Mouse (Mus musculus) stomach, postnatal 0 days (tissue): ENCODE results near the gene Gng7. TPM values are rescaled to one million over a fixed set of nuclear protein-coding genes. Genes with fewer than 3 reads are reported as not detected.

Source experiments
- ATAC-seq: fragments of 200-750 bp; cut with Nextera tagmentation; 2 replicates; pipeline ENCODE4 v1.8.0; 2017; ENCODE audit not compliant: low FRiP score, low TSS enrichment
- DNase-seq: peaks from one replicate; pipeline ENCODE4 v3.0.0-alpha.2; 2016; ENCODE audit warnings: low spot score
- H3K27ac ChIP-seq: fragments of 300-500 bp; sonication (generic); replicated peaks from 2 replicates; pipeline ENCODE4 v1.5.1; 2014; ENCODE audit warnings: mild to moderate bottlenecking, control low read depth
- H3K27me3 ChIP-seq: fragments of 300-500 bp; sonication (generic); 2 replicates; pipeline ENCODE4 v1.6.1; 2014; ENCODE audit warnings: low read length; ENCODE audit not compliant: control insufficient read depth, insufficient read depth
- H3K36me3 ChIP-seq: fragments of 300-500 bp; sonication (generic); 2 replicates; pipeline ENCODE4 v1.6.1; 2014; ENCODE audit warnings: low read length, mixed read lengths; ENCODE audit not compliant: control insufficient read depth, insufficient read depth
- H3K4me1 ChIP-seq: fragments of 300-500 bp; sonication (generic); replicated peaks from 2 replicates; pipeline ENCODE4 v1.6.1; 2014; ENCODE audit warnings: antibody characterized with exemption; ENCODE audit not compliant: control insufficient read depth, insufficient read depth
- H3K4me2 ChIP-seq: fragments of 300-500 bp; sonication (generic); replicated peaks from 2 replicates; pipeline ENCODE4 v1.6.1; 2014; ENCODE audit warnings: low read depth, mild to moderate bottlenecking, control low read depth, moderate library complexity
- H3K4me3 ChIP-seq: fragments of 300-500 bp; sonication (generic); 2 replicates; pipeline ENCODE4 v1.5.1; 2014; ENCODE audit warnings: low read depth, low read length, control low read depth
- H3K9ac ChIP-seq: fragments of 300-500 bp; sonication (generic); 2 replicates; pipeline ENCODE4 v1.6.1; 2014; ENCODE audit warnings: mild to moderate bottlenecking, low read length, control low read depth, mixed read lengths
- H3K9me3 ChIP-seq: fragments of 300-500 bp; sonication (generic); 2 replicates; pipeline ENCODE4 v1.6.1; 2016; ENCODE audit warnings: low read length; ENCODE audit not compliant: control insufficient read depth
- CTCF ChIP-seq: IDR thresholded peaks from 2 replicates; pipeline ENCODE4 v1.5.1; 2016; ENCODE audit warnings: antibody characterized with exemption, low read depth, mild to moderate bottlenecking, moderate library complexity
- EP300 ChIP-seq: optimal IDR thresholded peaks from 2 replicates; pipeline ENCODE3; 2016; ENCODE audit warnings: antibody characterized with exemption
- WGBS: fragments of 180-500 bp; shearing (Covaris S2); extraction: QIAGEN DNeasy Blood & Tissue Kit; methylation state at CpG from one replicate; pipeline ENCODE4 v1.1.7; 2014; 5-methylcytosine and 5-hydroxymethylcytosine counted together
- polyA plus RNA-seq: library from polyadenylated mRNA; unstranded; fragments of >200 nt; fragmentation: Nextera tagmentation; extraction: Ambion mirVana; gene quantifications from 2 replicates; pipeline ENCODE4 v1.2.1, GENCODE M21; 2015

Gng7 gene
- polyA plus RNA-seq, 1 experiment from 2014 or later = 1.3 TPM

GRCm38 (mm10) chr10:81010851-81011250, 3.9 kb downstream of the Gng7 start:
- Histone ChIP-seq H3K27ac (no peak overlapping the region), H3K27me3 (no peaks in the 10 kb centered on the region), H3K4me3 (no peak overlapping the region), H3K4me1 (no peaks in the 10 kb centered on the region), H3K9me3 (no peaks in the 10 kb centered on the region), H3K9ac (no peak overlapping the region), H3K36me3 (no peaks in the 10 kb centered on the region), H3K4me2 (no peak overlapping the region)
- WGBS = 61% methylated on average over 6 of the region's 6 CpGs
- no peak for DNase-seq
- ATAC-seq = no peak
- no peak for TF ChIP-seq EP300
- TF ChIP-seq CTCF = no peak

- H3K9me3 ChIP-seq = no peaks in the 10 kb centered on the region
- WGBS = 32% methylated on average over 7 of the region's 7 CpGs
- no peak overlapping the region for H3K4me2 ChIP-seq
- no peak overlapping the region for H3K9ac ChIP-seq
- peak; percentile 49 for DNase-seq
- TF ChIP-seq CTCF (no peak), EP300 (no peak)
- no peak overlapping the region for H3K4me3 ChIP-seq
- ATAC-seq = no peak
- H3K4me1 ChIP-seq = no peaks in the 10 kb centered on the region
- H3K27me3 ChIP-seq = no peaks in the 10 kb centered on the region
- no peak overlapping the region for H3K27ac ChIP-seq
- no peaks in the 10 kb centered on the region for H3K36me3 ChIP-seq
Measured at GRCm38 (mm10) chr10:81007240-81007639, 7.5 kb downstream of the Gng7 start.

- H3K4me1 ChIP-seq = no peaks in the 10 kb centered on the region
- no peak overlapping the region for H3K4me2 ChIP-seq
- ATAC-seq (no peak), DNase-seq (no peak)
- WGBS = 91% methylated on average over 7 of the region's 7 CpGs
- H3K9ac ChIP-seq = no peak overlapping the region
- H3K27ac ChIP-seq = no peak overlapping the region
- H3K9me3 ChIP-seq = no peaks in the 10 kb centered on the region
- H3K27me3 ChIP-seq = no peaks in the 10 kb centered on the region
- no peak overlapping the region for H3K4me3 ChIP-seq
- TF ChIP-seq CTCF (no peak), EP300 (no peak)
- no peaks in the 10 kb centered on the region for H3K36me3 ChIP-seq
Measured at GRCm38 (mm10) chr10:81006005-81006677, 8.6 kb downstream of the Gng7 start.

- Histone ChIP-seq H3K4me2 (no peak overlapping the region), H3K9me3 (no peaks in the 10 kb centered on the region), H3K27me3 (no peaks in the 10 kb centered on the region), H3K4me3 (no peak overlapping the region), H3K27ac (no peak overlapping the region), H3K4me1 (no peaks in the 10 kb centered on the region; the same call in 1 of the 2 replicates), H3K36me3 (no peaks in the 10 kb centered on the region), H3K9ac (no peak overlapping the region)
- WGBS = 46% methylated on average over 10 of the region's 10 CpGs
- ATAC-seq (no peak), DNase-seq (no peak)
- TF ChIP-seq EP300 (no peak), CTCF (no peak)
Measured at GRCm38 (mm10) chr10:81001161-81001560, 13.6 kb downstream of the Gng7 start.

GRCm38 (mm10) chr10:81000197-81001062, 14.3 kb downstream of the Gng7 start:
- no peak overlapping the region for H3K27ac ChIP-seq
- H3K4me1 ChIP-seq = no peaks in the 10 kb centered on the region; the same call in 1 of the 2 replicates
- no peak for TF ChIP-seq CTCF
- TF ChIP-seq EP300 = no peak
- H3K9ac ChIP-seq = no peak overlapping the region
- H3K36me3 ChIP-seq = no peaks in the 10 kb centered on the region
- DNase-seq (no peak), ATAC-seq (no peak)
- no peaks in the 10 kb centered on the region for H3K27me3 ChIP-seq
- H3K4me2 ChIP-seq = no peak overlapping the region
- H3K4me3 ChIP-seq = no peak overlapping the region
- WGBS = 37% methylated on average over 28 of the region's 28 CpGs
- no peaks in the 10 kb centered on the region for H3K9me3 ChIP-seq
